ENCODE assay signal across 9 mouse cellular contexts in the genomic region with DNA sequence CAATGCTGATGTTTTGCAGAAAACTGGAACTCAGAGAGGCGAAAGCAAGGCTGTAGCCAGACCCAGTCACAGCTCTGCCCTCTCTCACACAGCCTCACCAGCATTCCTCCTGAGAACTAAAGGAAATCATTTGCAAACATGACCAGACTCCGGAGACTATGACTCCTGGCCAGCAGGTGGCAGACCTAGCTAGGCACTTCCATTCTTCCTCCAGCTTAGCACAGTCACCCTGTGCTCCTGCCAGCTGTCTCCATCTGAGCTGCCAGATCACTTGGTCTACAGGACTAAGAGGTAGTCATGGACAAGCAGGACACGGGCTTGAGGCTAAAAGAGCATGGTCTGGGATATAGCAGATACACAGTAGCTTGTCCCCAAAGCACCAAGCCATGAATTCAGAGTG. TPM values are rescaled to one million over a fixed set of nuclear protein-coding genes. Genes with fewer than 3 reads are reported as not detected.
DNase-seq lines count a peak whose midpoint lies in the region; ATAC-seq and TF ChIP-seq lines count a peak whose summit lies in the region.
"Had no signal": no experiment of that assay in that cellular context is flagged by ENCODE, and none has a peak within 500 bp of the region (broad histone marks: within the 10 kb centered on the region; RNA-seq: fewer than 3 reads in every experiment).

No protein-coding gene starts in this region.

- DNase-seq in ES-E14 (ENCODE audit: low read depth, low spot score) = peak; percentile 79
- peak; percentile 84 for DNase-seq in c-Kit-positive CD71-positive TER-119-negative erythroid progenitor cells, embryonic 14.5 days (ENCODE audit: low read depth)
- peak; percentile 94 for DNase-seq in forebrain, embryonic 14.5 days (ENCODE audit: low spot score)
- peak; percentile 79 to 80 for DNase-seq in layer of hippocampus, adult 2 months (ENCODE audit: low spot score in 2 of 2)
- DNase-seq in ovary, postnatal 14 days (ENCODE audit: low spot score) = peak; percentile 75
- peak; percentile 74 to 84 for DNase-seq in thymus, postnatal 10 days (ENCODE audit: low spot score in 2 of 2)

- no peaks in the 10 kb centered on the region for H3K36me3 ChIP-seq in ES-E14 (ENCODE audit: control insufficient read depth, insufficient read depth, low read length, poor library complexity, severe bottlenecking)
- no peaks in the 10 kb centered on the region for H3K36me3 ChIP-seq in forebrain, embryonic 14.5 days (ENCODE audit: control insufficient read depth, insufficient read depth, low read length)
- no peaks in the 10 kb centered on the region for H3K36me3 ChIP-seq in lung, embryonic 16.5 days (ENCODE audit: control insufficient read depth, insufficient read depth, low read length)
- H3K36me3 ChIP-seq: lung, embryonic 15.5 days had no signal

- H3K9me3 ChIP-seq in ES-E14 (ENCODE audit: control insufficient read depth, insufficient read depth, low read depth, low read length) = no peaks in the 10 kb centered on the region
- no peaks in the 10 kb centered on the region for H3K9me3 ChIP-seq in forebrain, embryonic 14.5 days (replicated peaks; ENCODE audit: control insufficient read depth, low read length)
- no peaks in the 10 kb centered on the region for H3K9me3 ChIP-seq in lung, embryonic 16.5 days (ENCODE audit: control insufficient read depth, low read length)
- H3K9me3 ChIP-seq: lung, embryonic 15.5 days had no signal

- no peak overlapping the region for H3K4me2 ChIP-seq in forebrain, embryonic 14.5 days (ENCODE audit: low read length)
- no peak overlapping the region for H3K4me2 ChIP-seq in lung, embryonic 16.5 days (ENCODE audit: low read depth, low read length)
- H3K4me2 ChIP-seq: lung, embryonic 15.5 days had no signal

- no peak overlapping the region for H3K4me3 ChIP-seq in ES-E14 (ENCODE audit: insufficient read depth in 1 of 2, low read depth in 1 of 2, low read length in 2 of 2, poor library complexity in 1 of 2, severe bottlenecking in 1 of 2)
- H3K4me3 ChIP-seq in forebrain, embryonic 14.5 days (ENCODE audit: low read depth, low read length) = no peak overlapping the region
- H3K4me3 ChIP-seq in layer of hippocampus, adult 2 months = no peak overlapping the region
- H3K4me3 ChIP-seq in lung, embryonic 16.5 days (ENCODE audit: low read length) = no peak overlapping the region
- H3K4me3 ChIP-seq: lung, embryonic 15.5 days had no signal

- ATAC-seq in forebrain, embryonic 14.5 days = peak; percentile 23
- ATAC-seq in hematopoietic stem cell, adult 5-6 weeks (replicated peaks in 1 of 2; ENCODE audit: insufficient read depth in 1 of 2, low FRiP score in 2 of 2, low TSS enrichment in 1 of 2, low read depth in 1 of 2, poor library complexity in 2 of 2, severe bottlenecking in 2 of 2) = peak; percentile 53 to 63
- ATAC-seq in lung, embryonic 16.5 days (ENCODE audit: low read depth) = peak; percentile 15; the same call in 1 of the 2 replicates

- no peak overlapping the region for H3K9ac ChIP-seq in ES-E14 (ENCODE audit: insufficient read depth, low read depth, low read length, poor library complexity, severe bottlenecking)
- H3K9ac ChIP-seq in forebrain, embryonic 14.5 days (ENCODE audit: low read length) = no peak overlapping the region
- no peak overlapping the region for H3K9ac ChIP-seq in lung, embryonic 16.5 days (ENCODE audit: low read length)
- H3K9ac ChIP-seq: lung, embryonic 15.5 days had no signal

- peak; percentile 90 for TF ChIP-seq CTCF in layer of hippocampus, adult 2 months (conservative IDR thresholded peaks at IDR 0.05)

- no peak overlapping the region for H3K27ac ChIP-seq in ES-E14 (ENCODE audit: insufficient read depth, low read depth, low read length, poor library complexity, severe bottlenecking)
- no peak overlapping the region for H3K27ac ChIP-seq in forebrain, embryonic 14.5 days (ENCODE audit: low read depth, low read length)
- H3K27ac ChIP-seq in layer of hippocampus, adult 2 months = peak overlapping the region; percentile 59; the same call in 1 of the 2 replicates
- H3K27ac ChIP-seq in lung, embryonic 16.5 days (ENCODE audit: low read length) = no peak overlapping the region
- H3K27ac ChIP-seq: lung, embryonic 15.5 days had no signal

- in situ Hi-C loops in ES-E14 (cut with MboI; ENCODE audit: low sequenced_read_pairs in 2 of 2, unreplicated experiment in 2 of 2) = no loop called here

- WGBS in forebrain, embryonic 14.5 days = 5% methylated on average over 3 of the region's 3 CpGs
- WGBS in lung, embryonic 16.5 days = 0% methylated on average over 3 of the region's 3 CpGs

- H3K27me3 ChIP-seq in forebrain, embryonic 14.5 days (replicated peaks; ENCODE audit: control insufficient read depth, insufficient read depth, low read length) = no peaks in the 10 kb centered on the region
- peaks cover 17% of the 10 kb centered on the region; the same call in 1 of the 2 replicates for H3K27me3 ChIP-seq in lung, embryonic 16.5 days (ENCODE audit: control insufficient read depth, insufficient read depth, low read depth, low read length)

- H3K4me1 ChIP-seq in ES-E14 (ENCODE audit: control insufficient read depth in 2 of 2, insufficient read depth in 2 of 2, low read length in 2 of 2, poor library complexity in 1 of 2) = peaks cover 2 to 11% of the 10 kb centered on the region in 2 experiments; a peak in 2 of 4 replicates
- H3K4me1 ChIP-seq in forebrain, embryonic 14.5 days (ENCODE audit: control insufficient read depth, insufficient read depth, low read length) = peaks cover 28% of the 10 kb centered on the region
- H3K4me1 ChIP-seq in lung, embryonic 16.5 days (replicated peaks; ENCODE audit: control insufficient read depth, insufficient read depth, low read length) = peaks cover 15% of the 10 kb centered on the region

TF ChIP-seq in ES-E14, 5 proteins besides CTCF, POLR2A, EP300 and RAD21:
- TF ChIP-seq ZC3H11A (IDR thresholded peaks at IDR 0.05; ENCODE audit: borderline replicate concordance, low read depth, low read length) = peak; percentile 75; the same call in 1 of the 2 replicates
- TF ChIP-seq CHD2 (IDR thresholded peaks at IDR 0.05; ENCODE audit: low read depth, low read length) = no peak
- 0 out of 2 replicates have a peak, but pooled peaks have one; percentile 32 for TF ChIP-seq MAFK (IDR thresholded peaks at IDR 0.05; ENCODE audit: insufficient read depth, low read depth, low read length)
- TF ChIP-seq HCFC1 (IDR thresholded peaks at IDR 0.05; ENCODE audit: borderline replicate concordance, insufficient read depth, low read length) = peak; percentile 38; the same call in 1 of the 2 replicates
- no peak for TF ChIP-seq ZNF384 (IDR thresholded peaks at IDR 0.05; ENCODE audit: low read depth, low read length)

RNA-seq across cellular contexts. Expression of a gene that starts 2.7 kb away (rescaled TPM):
- 10.0 and 10.4 TPM in 2 replicates for total RNA-seq in ES-E14 (2012; rRNA removed)
- polyA plus RNA-seq in forebrain, embryonic 14.5 days (2014; fragmentation: Nextera tagmentation; extraction: Ambion mirVana) = 78.7 and 81.3 TPM in 2 replicates
- total RNA-seq in hematopoietic stem cell, adult 5-6 weeks (2017) = 11.7 and 13.9 TPM in 2 replicates
- 100 to 1,000 TPM; 128 to 130 TPM for total RNA-seq in layer of hippocampus, adult 2 months (2021)
- 27.0 and 28.7 TPM in 2 replicates for polyA plus RNA-seq in lung, embryonic 16.5 days (2015; fragmentation: Nextera tagmentation; extraction: Ambion mirVana)

RNA-seq across cellular contexts. Expression of a gene that starts 2.7 kb away (rescaled TPM):
- 48.0 and 60.1 TPM in 2 replicates for total RNA-seq in ES-E14 (2012; rRNA removed)
- polyA plus RNA-seq in forebrain, embryonic 14.5 days (2014; fragmentation: Nextera tagmentation; extraction: Ambion mirVana) = 46.8 and 47.8 TPM in 2 replicates
- 4.7 and 12.7 TPM in 2 replicates for total RNA-seq in hematopoietic stem cell, adult 5-6 weeks (2017)
- 10 to 100 TPM; 40.4 to 41.4 TPM for total RNA-seq in layer of hippocampus, adult 2 months (2021)
- polyA plus RNA-seq in lung, embryonic 16.5 days (2015; fragmentation: Nextera tagmentation; extraction: Ambion mirVana) = 34.0 and 36.7 TPM in 2 replicates

RNA-seq across cellular contexts. Expression of a gene that starts 56.2 kb away (rescaled TPM):
- total RNA-seq in ES-E14 (2012; rRNA removed) = 65.7 and 84.1 TPM in 2 replicates
- 26.3 and 31.3 TPM in 2 replicates for polyA plus RNA-seq in forebrain, embryonic 14.5 days (2014; fragmentation: Nextera tagmentation; extraction: Ambion mirVana)
- total RNA-seq in hematopoietic stem cell, adult 5-6 weeks (2017) = 62.5 and 84.9 TPM in 2 replicates
- total RNA-seq in layer of hippocampus, adult 2 months (2021) = 10 to 100 TPM; 46.1 to 46.7 TPM
- polyA plus RNA-seq in lung, embryonic 16.5 days (2015; fragmentation: Nextera tagmentation; extraction: Ambion mirVana) = 26.6 and 28.8 TPM in 2 replicates
